Mouse (Mus musculus): ENCODE results near the gene Abt1.
"Not testable (repeated sequence)": the region's sequence is repeated elsewhere in the genome, so short reads cannot be mapped to it uniquely, and the experiment has no call there.

The Abt1 gene

GRCm38 (mm10) chr13:23422351-23422750 lies 1.3 kb downstream of the Abt1 start:
- DNase-seq (ENCODE audit: low spot score in 2 of 2): no peak

- DNase-seq (ENCODE audit: low spot score in 2 of 2): peak; percentile 60 to 79
These were observed 10.8 kb downstream of the Abt1 start for GRCm38 (mm10) chr13:23412630-23413521.

- DNase-seq (ENCODE audit: low spot score in 2 of 2): no peak
These were observed 11.4 kb downstream of the Abt1 start for GRCm38 (mm10) chr13:23412211-23412629.

GRCm38 (mm10) chr13:23411311-23412210 lies 12.1 kb downstream of the Abt1 start:
- DNase-seq (ENCODE audit: low spot score in 2 of 2): peak in 1 of 2 experiments; percentile 62

GRCm38 (mm10) chr13:23410632-23411031 lies 13.0 kb downstream of the Abt1 start:
- DNase-seq (ENCODE audit: low spot score in 2 of 2): no peak

GRCm38 (mm10) chr13:23402626-23403025 lies 21.0 kb downstream of the Abt1 start:
- DNase-seq (ENCODE audit: low spot score in 2 of 2): no peak

GRCm38 (mm10) chr13:23401683-23402527 lies 21.8 kb downstream of the Abt1 start:
- DNase-seq (ENCODE audit: low spot score in 2 of 2): peak; percentile 66 to 81

- no peak for DNase-seq (ENCODE audit: low spot score in 2 of 2)
These were observed 22.6 kb downstream of the Abt1 start for GRCm38 (mm10) chr13:23400771-23401682.

GRCm38 (mm10) chr13:23396913-23397312 lies 26.8 kb downstream of the Abt1 start:
- not testable (repeated sequence) for DNase-seq (ENCODE audit: low spot score in 2 of 2)

- DNase-seq (ENCODE audit: low spot score in 2 of 2): no peak
These were observed 27.4 kb downstream of the Abt1 start for GRCm38 (mm10) chr13:23396246-23396703.

GRCm38 (mm10) chr13:23395301-23396245 lies 28.1 kb downstream of the Abt1 start:
- DNase-seq (ENCODE audit: low spot score in 2 of 2): no peak

- DNase-seq (ENCODE audit: low spot score in 2 of 2): no peak
These were observed 36.1 kb downstream of the Abt1 start for GRCm38 (mm10) chr13:23387548-23387947.

GRCm38 (mm10) chr13:23383127-23383526 lies 40.5 kb downstream of the Abt1 start:
- DNase-seq (ENCODE audit: low spot score in 2 of 2): no peak

- no peak for DNase-seq (ENCODE audit: low spot score in 2 of 2)
These were observed 51.2 kb downstream of the Abt1 start for GRCm38 (mm10) chr13:23372433-23372832.

- no peak for DNase-seq (ENCODE audit: low spot score in 2 of 2)
These were observed 53.6 kb downstream of the Abt1 start for GRCm38 (mm10) chr13:23370075-23370474.

GRCm38 (mm10) chr13:23369421-23369765 lies 54.3 kb downstream of the Abt1 start:
- DNase-seq (ENCODE audit: low spot score in 2 of 2): no peak

GRCm38 (mm10) chr13:23368583-23369420 lies 54.9 kb downstream of the Abt1 start, which contains the start of gene Zfp322a:
Gene Zfp322a (minus strand): TSS chr13:23369208.
- DNase-seq (ENCODE audit: low spot score in 2 of 2): peak; percentile 94 to 95
